Mouse (Mus musculus): ENCODE results near the gene Cdc25b.

DNA sequence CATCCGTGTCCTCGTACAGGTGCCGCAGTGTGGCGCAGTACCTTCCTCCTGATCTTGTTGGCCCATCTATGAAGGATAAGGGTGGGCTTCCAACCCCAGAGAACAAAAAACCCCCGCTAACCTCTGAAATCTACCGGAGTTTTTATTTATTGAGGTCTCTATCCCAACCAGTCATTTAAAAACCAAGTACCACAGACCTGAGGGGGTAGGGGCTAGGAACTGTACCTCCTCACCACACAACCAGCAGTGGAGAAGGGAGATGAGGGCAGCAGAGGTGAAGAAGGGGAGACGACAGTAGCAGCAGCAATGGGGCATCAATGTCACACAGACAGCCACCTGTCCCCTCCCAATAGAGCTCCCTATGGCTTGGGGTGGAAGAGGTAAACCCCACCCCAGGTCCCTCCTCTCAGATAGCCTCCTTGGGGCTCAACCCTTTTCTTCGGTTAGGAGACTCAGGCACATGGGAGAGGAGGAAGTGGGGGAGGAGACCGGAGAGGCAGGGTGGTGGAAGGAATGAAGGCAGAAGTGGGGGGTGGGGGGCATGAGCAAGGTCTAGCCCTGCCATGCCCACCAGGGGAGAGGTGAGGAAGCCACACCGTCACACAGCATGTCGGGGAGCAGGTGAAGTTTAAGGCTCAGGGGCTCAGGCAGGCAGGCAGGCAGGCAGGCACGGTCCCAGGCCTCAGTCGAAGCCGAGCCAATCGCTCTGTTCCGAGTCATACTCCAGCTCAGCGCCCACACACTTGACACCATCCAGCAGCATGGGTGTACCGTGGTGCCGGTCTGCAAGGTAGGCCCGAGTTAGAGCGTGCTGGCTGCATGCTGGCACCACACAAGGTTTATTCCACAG lies 40.3 kb upstream of the Cdc25b start:
- TF ChIP-seq GATA1 (IDR thresholded peaks at IDR 0.05; ENCODE audit: borderline replicate concordance, low read length) (no peak), FLI1 (IDR thresholded peaks at IDR 0.05; ENCODE audit: low read length) (no peak)

Data from megakaryocyte, embryonic 14.5 days (primary cell).